Mouse (Mus musculus): Measurements from ENCODE around the gene Rab3a. TPM values are rescaled to one million over a fixed set of nuclear protein-coding genes. Genes with fewer than 3 reads are reported as not detected.

The Rab3a gene
- total and polyA plus RNA-seq, 2 experiments from 2014 or later: 32.8 to 40.3 TPM

GRCm38 (mm10) chr8:70789046-70789445 lies 34.6 kb downstream of the Rab3a start:
- TF ChIP-seq EP300 (IDR thresholded peaks at IDR 0.05; ENCODE audit: low read depth): no peak
- TF ChIP-seq CTCF (IDR thresholded peaks at IDR 0.05; ENCODE audit: low read depth): no peak
- ATAC-seq (ENCODE audit: insufficient read depth, low read depth): no peak
- H3K27me3 ChIP-seq (ENCODE audit: control insufficient read depth, insufficient read depth, low read length): 0 out of 2 replicates have a peak, but pooled peaks cover 5% of the 10 kb centered on the region
- no peak overlapping the region for H3K9ac ChIP-seq (replicated peaks; ENCODE audit: low read depth, low read length)
- H3K9me3 ChIP-seq (replicated peaks; ENCODE audit: control insufficient read depth, low read length): no peaks in the 10 kb centered on the region
- no peak overlapping the region for H3K4me2 ChIP-seq (ENCODE audit: low read depth, low read length)
- peaks cover 23% of the 10 kb centered on the region for H3K36me3 ChIP-seq (replicated peaks; ENCODE audit: control insufficient read depth, insufficient read depth, low read length)
- no peak overlapping the region for H3K27ac ChIP-seq (ENCODE audit: low read depth)
- WGBS: 74% methylated on average over 10 of the region's 10 CpGs
- no peak for DNase-seq (ENCODE audit: low spot score)
- H3K4me1 ChIP-seq (ENCODE audit: control insufficient read depth, insufficient read depth): peaks cover 7% of the 10 kb centered on the region
- H3K4me3 ChIP-seq (ENCODE audit: low read depth, low read length): no peak overlapping the region

- ATAC-seq (ENCODE audit: insufficient read depth, low read depth) (no peak), DNase-seq (ENCODE audit: low spot score) (no peak)
- TF ChIP-seq EP300 (IDR thresholded peaks at IDR 0.05; ENCODE audit: low read depth) (no peak), CTCF (IDR thresholded peaks at IDR 0.05; ENCODE audit: low read depth) (no peak)
- H3K9me3 ChIP-seq (replicated peaks; ENCODE audit: control insufficient read depth, low read length): no peaks in the 10 kb centered on the region
- H3K4me2 ChIP-seq (ENCODE audit: low read depth, low read length): peak overlapping the region; percentile 85; the same call in 1 of the 2 replicates
- peaks cover 7% of the 10 kb centered on the region for H3K4me1 ChIP-seq (ENCODE audit: control insufficient read depth, insufficient read depth)
- H3K27me3 ChIP-seq (ENCODE audit: control insufficient read depth, insufficient read depth, low read length): 0 out of 2 replicates have a peak, but pooled peaks cover 7% of the 10 kb centered on the region
- H3K9ac ChIP-seq (replicated peaks; ENCODE audit: low read depth, low read length): no peak overlapping the region; the same call in 1 of the 2 replicates
- H3K27ac ChIP-seq (ENCODE audit: low read depth): no peak overlapping the region
- H3K36me3 ChIP-seq (replicated peaks; ENCODE audit: control insufficient read depth, insufficient read depth, low read length): peaks cover 16% of the 10 kb centered on the region
- 68% methylated on average over 8 of the region's 8 CpGs for WGBS
- H3K4me3 ChIP-seq (ENCODE audit: low read depth, low read length): no peak overlapping the region
Measured at GRCm38 (mm10) chr8:70790846-70791245, 36.4 kb downstream of the Rab3a start.

- 81% methylated on average over 7 of the region's 7 CpGs for WGBS
- Histone ChIP-seq H3K4me3 (ENCODE audit: low read depth, low read length) (peak overlapping the region; percentile 73; the same call in 1 of the 2 replicates), H3K4me2 (ENCODE audit: low read depth, low read length) (peak overlapping the region; percentile 85), H3K36me3 (replicated peaks; ENCODE audit: control insufficient read depth, insufficient read depth, low read length) (peaks cover 12% of the 10 kb centered on the region), H3K27ac (ENCODE audit: low read depth) (no peak overlapping the region; the same call in 1 of the 2 replicates), H3K9me3 (replicated peaks; ENCODE audit: control insufficient read depth, low read length) (no peaks in the 10 kb centered on the region), H3K4me1 (ENCODE audit: control insufficient read depth, insufficient read depth) (peaks cover 7% of the 10 kb centered on the region), H3K9ac (replicated peaks; ENCODE audit: low read depth, low read length) (no peak overlapping the region), H3K27me3 (ENCODE audit: control insufficient read depth, insufficient read depth, low read length) (0 out of 2 replicates have a peak, but pooled peaks cover 7% of the 10 kb centered on the region)
- ATAC-seq (ENCODE audit: insufficient read depth, low read depth) (no peak), DNase-seq (ENCODE audit: low spot score) (peak; percentile 5)
- no peak for TF ChIP-seq CTCF (IDR thresholded peaks at IDR 0.05; ENCODE audit: low read depth)
- no peak for TF ChIP-seq EP300 (IDR thresholded peaks at IDR 0.05; ENCODE audit: low read depth)
Measured at GRCm38 (mm10) chr8:70791294-70791701, 36.8 kb downstream of the Rab3a start.

GRCm38 (mm10) chr8:70791975-70792691 lies 37.7 kb downstream of the Rab3a start:
- H3K4me2 ChIP-seq (ENCODE audit: low read depth, low read length): peak overlapping the region; percentile 85
- H3K27me3 ChIP-seq (ENCODE audit: control insufficient read depth, insufficient read depth, low read length): 0 out of 2 replicates have a peak, but pooled peaks cover 10% of the 10 kb centered on the region
- H3K9me3 ChIP-seq (replicated peaks; ENCODE audit: control insufficient read depth, low read length): no peaks in the 10 kb centered on the region
- ATAC-seq (ENCODE audit: insufficient read depth, low read depth): peak; percentile 83
- peak overlapping the region; percentile 77 for H3K9ac ChIP-seq (replicated peaks; ENCODE audit: low read depth, low read length)
- TF ChIP-seq CTCF (IDR thresholded peaks at IDR 0.05; ENCODE audit: low read depth): no peak
- no peak for TF ChIP-seq EP300 (IDR thresholded peaks at IDR 0.05; ENCODE audit: low read depth)
- peak; percentile 86 for DNase-seq (ENCODE audit: low spot score)
- peaks cover 8% of the 10 kb centered on the region for H3K4me1 ChIP-seq (ENCODE audit: control insufficient read depth, insufficient read depth)
- peak overlapping the region; percentile 56; the same call in 1 of the 2 replicates for H3K27ac ChIP-seq (ENCODE audit: low read depth)
- H3K36me3 ChIP-seq (replicated peaks; ENCODE audit: control insufficient read depth, insufficient read depth, low read length): peaks cover 4% of the 10 kb centered on the region
- peak overlapping the region; percentile 73 for H3K4me3 ChIP-seq (ENCODE audit: low read depth, low read length)
- WGBS: 3% methylated on average over 56 of the region's 58 CpGs

GRCm38 (mm10) chr8:70792700-70793099 lies 38.2 kb downstream of the Rab3a start:
- H3K9me3 ChIP-seq (replicated peaks; ENCODE audit: control insufficient read depth, low read length): no peaks in the 10 kb centered on the region
- H3K4me2 ChIP-seq (ENCODE audit: low read depth, low read length): peak overlapping the region; percentile 85
- 4% methylated on average over 20 of the region's 20 CpGs for WGBS
- H3K9ac ChIP-seq (replicated peaks; ENCODE audit: low read depth, low read length): no peak overlapping the region
- ATAC-seq (ENCODE audit: insufficient read depth, low read depth): 0 out of 2 replicates have a peak, but pooled peaks have one; percentile 2
- TF ChIP-seq CTCF (IDR thresholded peaks at IDR 0.05; ENCODE audit: low read depth) (no peak), EP300 (IDR thresholded peaks at IDR 0.05; ENCODE audit: low read depth) (no peak)
- H3K4me3 ChIP-seq (ENCODE audit: low read depth, low read length): peak overlapping the region; percentile 73
- H3K27me3 ChIP-seq (ENCODE audit: control insufficient read depth, insufficient read depth, low read length): 0 out of 2 replicates have a peak, but pooled peaks cover 10% of the 10 kb centered on the region
- H3K36me3 ChIP-seq (replicated peaks; ENCODE audit: control insufficient read depth, insufficient read depth, low read length): no peaks in the 10 kb centered on the region; the same call in 1 of the 2 replicates
- H3K27ac ChIP-seq (ENCODE audit: low read depth): no peak overlapping the region
- DNase-seq (ENCODE audit: low spot score): peak; percentile 5
- H3K4me1 ChIP-seq (ENCODE audit: control insufficient read depth, insufficient read depth): peaks cover 14% of the 10 kb centered on the region
